Comparison of ENCODE assay signal across 13 mouse cellular contexts in the genomic region with DNA sequence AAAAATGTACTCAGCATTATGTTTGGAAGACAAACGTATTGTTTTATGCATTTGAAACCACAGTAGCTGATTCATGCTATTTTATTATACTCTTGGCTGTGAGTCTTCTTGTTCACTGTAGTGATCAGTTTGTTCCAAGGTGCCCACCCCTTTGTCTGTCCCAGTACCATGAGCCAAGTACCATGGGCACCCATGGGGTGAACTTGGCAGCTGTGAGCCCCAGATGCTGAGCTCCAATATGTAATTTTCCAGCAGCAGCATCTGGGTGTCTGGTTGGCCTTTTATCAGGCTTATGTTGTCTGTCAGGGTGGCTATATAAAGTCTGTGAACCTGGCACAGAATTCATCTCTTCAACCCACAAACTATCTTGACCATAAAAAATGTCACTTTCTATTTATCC.
"Had no signal": no experiment of that assay in that cellular context is flagged by ENCODE, and none has a peak within 500 bp of the region (broad histone marks: within the 10 kb centered on the region; RNA-seq: fewer than 3 reads in every experiment).

No protein-coding gene starts in this region.

- H3K27me3 ChIP-seq: liver, embryonic 13.5 days; midbrain, embryonic 15.5 days had no signal

- H3K36me3 ChIP-seq: liver, embryonic 13.5 days; midbrain, embryonic 15.5 days had no signal

- H3K4me1 ChIP-seq: liver, embryonic 13.5 days; midbrain, embryonic 15.5 days had no signal

- H3K9ac ChIP-seq: liver, embryonic 13.5 days; midbrain, embryonic 15.5 days had no signal

- DNase-seq: kidney, adult 18-20 months; kidney, adult 9 months; kidney, postnatal 14 days; kidney, postnatal 4 days; liver, embryonic 13.5 days; lung, adult 2 months; lung, postnatal 14 days; lung, postnatal 4 days; retina, postnatal 1 day; thymus, adult 18-20 months; thymus, postnatal 36 days had no signal

- H3K27ac ChIP-seq: liver, embryonic 13.5 days; midbrain, embryonic 15.5 days had no signal

- H3K4me3 ChIP-seq: liver, embryonic 13.5 days; midbrain, embryonic 15.5 days had no signal

- H3K4me2 ChIP-seq: liver, embryonic 13.5 days; midbrain, embryonic 11.5 days; midbrain, embryonic 15.5 days had no signal

- H3K9me3 ChIP-seq: liver, embryonic 13.5 days; midbrain, embryonic 15.5 days had no signal

- ATAC-seq: midbrain, embryonic 15.5 days had no signal
